Mouse (Mus musculus): ENCODE results near the gene Myh11. TPM values are rescaled to one million over a fixed set of nuclear protein-coding genes. Genes with fewer than 3 reads are reported as not detected.
A peak's percentile ranks its signal among the peaks of the same experiment; 100 is the strongest.
"Not testable (repeated sequence)": the region's sequence is repeated elsewhere in the genome, so short reads cannot be mapped to it uniquely, and the experiment has no call there.

The Myh11 gene
- polyA plus RNA-seq, 1 experiment from 2014 or later: 0.25 TPM

- Histone ChIP-seq H3K4me2 (replicated peaks) (peak overlapping the region; percentile 75), H3K27me3 (no peaks in the 10 kb centered on the region), H3K9me3 (no peaks in the 10 kb centered on the region), H3K9ac (replicated peaks) (peak overlapping the region; percentile 75), H3K4me1 (peaks cover 28% of the 10 kb centered on the region), H3K4me3 (peak overlapping the region; percentile 77), H3K27ac (replicated peaks) (peak overlapping the region; percentile 96), H3K36me3 (no peaks in the 10 kb centered on the region; the same call in 1 of the 2 replicates)
- no peak for ATAC-seq (replicated peaks)
- 9% methylated on average over 7 of the region's 7 CpGs for WGBS
These were observed 132.6 kb downstream of the Myh11 start for GRCm38 (mm10) chr16:14158536-14158935.

- peaks cover 21% of the 10 kb centered on the region for H3K4me1 ChIP-seq
- H3K9ac ChIP-seq (replicated peaks): no peak overlapping the region
- no peak overlapping the region for H3K4me3 ChIP-seq
- no peaks in the 10 kb centered on the region for H3K9me3 ChIP-seq
- ATAC-seq (replicated peaks): no peak
- H3K4me2 ChIP-seq (replicated peaks): no peak overlapping the region
- peaks cover 20% of the 10 kb centered on the region for H3K36me3 ChIP-seq
- WGBS: 90% methylated on average over 6 of the region's 6 CpGs
- no peak overlapping the region for H3K27ac ChIP-seq (replicated peaks)
- no peaks in the 10 kb centered on the region for H3K27me3 ChIP-seq
These were observed 134.9 kb downstream of the Myh11 start for GRCm38 (mm10) chr16:14156312-14156711.

- not testable (repeated sequence) for H3K4me3 ChIP-seq; H3K27ac ChIP-seq (replicated peaks); H3K9ac ChIP-seq (replicated peaks); ATAC-seq (replicated peaks); H3K9me3 ChIP-seq; H3K4me2 ChIP-seq (replicated peaks); H3K27me3 ChIP-seq
- 74% methylated on average over 1 of the region's 2 CpGs for WGBS
- Histone ChIP-seq H3K36me3 (peaks cover 26% of the 10 kb centered on the region), H3K4me1 (peaks cover 21% of the 10 kb centered on the region)
These were observed 135.5 kb downstream of the Myh11 start for GRCm38 (mm10) chr16:14155638-14156037.

- Histone ChIP-seq H3K27ac (replicated peaks) (no peak overlapping the region), H3K36me3 (peaks cover 51% of the 10 kb centered on the region), H3K9ac (replicated peaks) (no peak overlapping the region), H3K4me1 (no peaks in the 10 kb centered on the region), H3K27me3 (no peaks in the 10 kb centered on the region), H3K9me3 (no peaks in the 10 kb centered on the region), H3K4me2 (replicated peaks) (no peak overlapping the region), H3K4me3 (no peak overlapping the region)
- ATAC-seq (replicated peaks): no peak
- 90% methylated on average over 4 of the region's 4 CpGs for WGBS
These were observed 139.5 kb downstream of the Myh11 start for GRCm38 (mm10) chr16:14151718-14152117.

GRCm38 (mm10) chr16:14147712-14148111, 143.5 kb downstream of the Myh11 start:
- Histone ChIP-seq H3K27me3 (no peaks in the 10 kb centered on the region), H3K4me2 (replicated peaks) (no peak overlapping the region), H3K36me3 (peaks cover 72% of the 10 kb centered on the region), H3K4me1 (no peaks in the 10 kb centered on the region), H3K4me3 (no peak overlapping the region), H3K9me3 (no peaks in the 10 kb centered on the region), H3K27ac (replicated peaks) (no peak overlapping the region), H3K9ac (replicated peaks) (no peak overlapping the region)
- no peak for ATAC-seq (replicated peaks)

MicroRNAs within 50 kb of the gene (microRNA counts, 519-probe panel; counts per million panel counts)
- 2,904 counts per million, percentile 69 among the panel's probes with 10 or more counts for microRNA mmu-miR-484

Small RNA genes lying within 50 kb of the gene (microRNA-seq; reads per million reads assigned to microRNA genes)
- gene Mir484: 3,010 reads per million, percentile 87 among the genes with 10 or more reads in this experiment

Other genes with a start within 250 kb of the Myh11 start
- gene Nde1, start 128.1 kb downstream of the Myh11 start, polyA plus RNA-seq (2015; fragmentation: Nextera tagmentation; extraction: Ambion mirVana): 60.7 and 69.1 TPM in 2 replicates
- gene Marf1, start 128.0 kb downstream of the Myh11 start, polyA plus RNA-seq (2015; fragmentation: Nextera tagmentation; extraction: Ambion mirVana): 17.0 and 18.9 TPM in 2 replicates
- 202 and 206 TPM in 2 replicates for gene Fopnl, start 26.0 kb upstream of the Myh11 start, polyA plus RNA-seq (2015; fragmentation: Nextera tagmentation; extraction: Ambion mirVana)
- gene Abcc1, start 70.2 kb upstream of the Myh11 start, polyA plus RNA-seq (2015; fragmentation: Nextera tagmentation; extraction: Ambion mirVana): 8.9 and 11.2 TPM in 2 replicates

Measured in forebrain, embryonic 15.5 days (tissue).